ENCODE assay signal across 17 mouse cellular contexts in genomic region chr5:101847323-101847722, GRCm38 (mm10).
"Had no signal": no experiment of that assay in that cellular context is flagged by ENCODE, and none has a peak within 500 bp of the region (broad histone marks: within the 10 kb centered on the region; RNA-seq: fewer than 3 reads in every experiment).

No protein-coding gene starts in this region.

- ATAC-seq: midbrain, embryonic 15.5 days had no signal

- H3K27me3 ChIP-seq: limb, embryonic 12.5 days; liver, embryonic 13.5 days; lung, embryonic 15.5 days; megakaryocyte, embryonic 14.5 days; midbrain, embryonic 15.5 days; neural tube, embryonic 13.5 days had no signal

- DNase-seq: kidney, adult 8-10 months; kidney, postnatal 4 days; liver, embryonic 13.5 days; liver, postnatal 0 days; lung, postnatal 14 days; right cerebral cortex, adult 18-20 months; right cerebral cortex, postnatal 25 days; thymus, postnatal 36 days had no signal

- H3K4me2 ChIP-seq: limb, embryonic 12.5 days; liver, embryonic 13.5 days; lung, embryonic 15.5 days; midbrain, embryonic 11.5 days; midbrain, embryonic 15.5 days; neural tube, embryonic 13.5 days had no signal

- H3K4me3 ChIP-seq: layer of hippocampus, adult 2 months; limb, embryonic 12.5 days; liver, embryonic 13.5 days; lung, embryonic 15.5 days; megakaryocyte, embryonic 14.5 days; midbrain, embryonic 15.5 days; neural tube, embryonic 13.5 days had no signal

- H3K27ac ChIP-seq: kidney, postnatal 0 days; layer of hippocampus, adult 2 months; limb, embryonic 12.5 days; liver, embryonic 13.5 days; lung, embryonic 15.5 days; macrophage; midbrain, embryonic 15.5 days; neural tube, embryonic 13.5 days had no signal

- H3K9me3 ChIP-seq: limb, embryonic 12.5 days; liver, embryonic 13.5 days; lung, embryonic 15.5 days; megakaryocyte, embryonic 14.5 days; midbrain, embryonic 15.5 days; neural tube, embryonic 13.5 days had no signal

- H3K9ac ChIP-seq: limb, embryonic 12.5 days; liver, embryonic 13.5 days; liver, postnatal 0 days; lung, embryonic 15.5 days; midbrain, embryonic 15.5 days; neural tube, embryonic 13.5 days had no signal

- H3K4me1 ChIP-seq: limb, embryonic 12.5 days; lung, embryonic 15.5 days; midbrain, embryonic 15.5 days; neural tube, embryonic 13.5 days had no signal
